Comparison of ENCODE assay signal across 21 mouse cellular contexts in the genomic region with DNA sequence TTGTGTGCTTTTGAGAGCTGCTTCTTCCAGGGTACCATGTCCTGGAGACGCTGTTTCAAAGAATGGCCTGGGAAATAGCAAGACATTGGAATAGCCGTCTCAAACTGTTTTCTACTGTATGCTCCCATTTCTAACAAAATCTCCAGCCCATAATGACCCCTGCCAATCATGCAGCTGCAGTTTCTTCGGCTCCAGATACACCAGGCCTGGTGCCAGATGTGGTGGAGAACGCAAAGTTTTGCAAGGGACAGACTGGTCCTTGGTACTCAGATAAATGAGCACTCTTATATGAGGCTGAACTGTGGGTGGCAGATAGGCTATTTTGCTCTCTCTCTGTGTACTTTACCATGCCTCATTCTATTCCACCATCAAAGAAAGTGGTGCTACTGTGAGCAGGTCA. TPM values are rescaled to one million over a fixed set of nuclear protein-coding genes. Genes with fewer than 3 reads are reported as not detected.
DNase-seq lines count a peak whose midpoint lies in the region; ATAC-seq and TF ChIP-seq lines count a peak whose summit lies in the region.
"Had no signal": no experiment of that assay in that cellular context is flagged by ENCODE, and none has a peak within 500 bp of the region (broad histone marks: within the 10 kb centered on the region; RNA-seq: fewer than 3 reads in every experiment).

No protein-coding gene starts in this region.

- H3K4me2 ChIP-seq in hindbrain, embryonic 11.5 days (replicated peaks; ENCODE audit: low read depth, low read length), result no peak overlapping the region
- H3K4me2 ChIP-seq: forebrain, embryonic 13.5 days; heart, embryonic 11.5 days; hindbrain, embryonic 14.5 days; intestine, embryonic 15.5 days had no signal

- 68% methylated on average over 4 of the region's 4 CpGs for WGBS in hindbrain, embryonic 11.5 days
- 86% methylated on average over 4 of the region's 4 CpGs for WGBS in hindbrain, embryonic 10.5 days

- no peaks in the 10 kb centered on the region for H3K9me3 ChIP-seq in hindbrain, embryonic 11.5 days (ENCODE audit: control insufficient read depth, low read length)
- no peaks in the 10 kb centered on the region for H3K9me3 ChIP-seq in hindbrain, embryonic 10.5 days
- H3K9me3 ChIP-seq: forebrain, embryonic 10.5 days; forebrain, embryonic 13.5 days; intestine, embryonic 15.5 days had no signal

- no peaks in the 10 kb centered on the region for H3K4me1 ChIP-seq in hindbrain, embryonic 11.5 days (replicated peaks; ENCODE audit: control insufficient read depth, insufficient read depth, low read length)
- peaks cover 3% of the 10 kb centered on the region; the same call in 1 of the 2 replicates for H3K4me1 ChIP-seq in hindbrain, embryonic 10.5 days (replicated peaks)
- H3K4me1 ChIP-seq: forebrain, embryonic 10.5 days had no signal

- H3K36me3 ChIP-seq in hindbrain, embryonic 11.5 days (ENCODE audit: control insufficient read depth, insufficient read depth, low read length), result no peaks in the 10 kb centered on the region
- H3K36me3 ChIP-seq in hindbrain, embryonic 10.5 days, result no peaks in the 10 kb centered on the region
- H3K36me3 ChIP-seq: forebrain, embryonic 10.5 days; intestine, embryonic 15.5 days had no signal

- no peak for TF ChIP-seq POLR2A in brain, embryonic 14.5 days (IDR thresholded peaks at IDR 0.05; ENCODE audit: borderline replicate concordance, extremely low read depth, insufficient read depth, insufficient read length, poor library complexity, severe bottlenecking)

- 0 out of 2 replicates have a peak overlapping the region, but pooled peaks have one; percentile 24 for H3K27ac ChIP-seq in hindbrain, embryonic 11.5 days (ENCODE audit: low read depth, low read length)
- no peak overlapping the region for H3K27ac ChIP-seq in hindbrain, embryonic 10.5 days
- H3K27ac ChIP-seq: forebrain, embryonic 10.5 days; forebrain, embryonic 13.5 days; hindbrain, embryonic 14.5 days; intestine, embryonic 15.5 days had no signal

- no peaks in the 10 kb centered on the region for H3K27me3 ChIP-seq in hindbrain, embryonic 11.5 days (ENCODE audit: control insufficient read depth, insufficient read depth, low read length)
- no peaks in the 10 kb centered on the region for H3K27me3 ChIP-seq in hindbrain, embryonic 10.5 days (ENCODE audit: insufficient read depth, poor library complexity, severe bottlenecking)
- H3K27me3 ChIP-seq: forebrain, embryonic 13.5 days; intestine, embryonic 15.5 days had no signal

- H3K9ac ChIP-seq in hindbrain, embryonic 11.5 days (ENCODE audit: low read depth, low read length), result no peak overlapping the region
- H3K9ac ChIP-seq: forebrain, embryonic 13.5 days; hindbrain, embryonic 14.5 days; intestine, embryonic 15.5 days had no signal

- H3K4me3 ChIP-seq in hindbrain, embryonic 11.5 days (ENCODE audit: low read depth, low read length), result no peak overlapping the region
- no peak overlapping the region for H3K4me3 ChIP-seq in hindbrain, embryonic 10.5 days
- H3K4me3 ChIP-seq: forebrain, embryonic 10.5 days; forebrain, embryonic 13.5 days; intestine, embryonic 15.5 days had no signal

- no peak for ATAC-seq in hindbrain, embryonic 11.5 days (ENCODE audit: low FRiP score)
- ATAC-seq: CD4-positive, CD25-positive, alpha-beta regulatory T cell, adult 4 months; forebrain, embryonic 13.5 days; forebrain, embryonic 16.5 days; intestine, embryonic 15.5 days had no signal

- TF ChIP-seq CTCF in brain, embryonic 14.5 days (IDR thresholded peaks at IDR 0.05; ENCODE audit: borderline replicate concordance, extremely low read depth, insufficient read depth, insufficient read length), result no peak

- no peak for DNase-seq in hindbrain, embryonic 11.5 days (ENCODE audit: low spot score)
- no peak for DNase-seq in hindbrain, embryonic 10.5 days (ENCODE audit: low spot score)
- peak; percentile 20 for DNase-seq in lung, postnatal 10 days
- DNase-seq in lung, postnatal 14 days, result no peak
- DNase-seq in adipocyte (ENCODE audit: low spot score), result peak; percentile 52
- peak; percentile 26 for DNase-seq in brain, embryonic 14.5 days (ENCODE audit: low read depth)
- DNase-seq: adrenal gland, adult 8-10 months; cerebellum, adult 18-20 months; cerebellum, adult 9-10 months; cerebellum, postnatal 14 days; gastrocnemius, postnatal 10 days; gastrocnemius, postnatal 36 days; heart, postnatal 36 days; kidney, adult 11 months had no signal

RNA-seq across cellular contexts. Expression of gene Slc44a1, which starts 58.2 kb away (rescaled TPM):
- 14.4 and 18.1 TPM in 2 replicates for polyA plus RNA-seq in hindbrain, embryonic 11.5 days (2014; fragmentation: Nextera tagmentation; extraction: Ambion mirVana)
- polyA plus RNA-seq in hindbrain, embryonic 10.5 days (2016; fragmentation: Nextera tagmentation; extraction: Ambion mirVana), result 10.8 and 12.0 TPM in 2 replicates
- 11.0 and 13.9 TPM in 2 replicates for polyA plus RNA-seq in brain, embryonic 14.5 days (2012; rRNA removed)

Comparison
In these comparisons a context has a peak if more than half of its experiments do, and no peak if none do; other contexts are left out.
1. DNase-seq: peak in lung, postnatal 10 days (single experiment), adipocyte (single experiment) and brain, embryonic 14.5 days (single experiment); none in hindbrain, embryonic 11.5 days (single experiment), hindbrain, embryonic 10.5 days (single experiment) and lung, postnatal 14 days (single experiment).